ENCODE assay signal across 8 mouse cellular contexts in the genomic region with DNA sequence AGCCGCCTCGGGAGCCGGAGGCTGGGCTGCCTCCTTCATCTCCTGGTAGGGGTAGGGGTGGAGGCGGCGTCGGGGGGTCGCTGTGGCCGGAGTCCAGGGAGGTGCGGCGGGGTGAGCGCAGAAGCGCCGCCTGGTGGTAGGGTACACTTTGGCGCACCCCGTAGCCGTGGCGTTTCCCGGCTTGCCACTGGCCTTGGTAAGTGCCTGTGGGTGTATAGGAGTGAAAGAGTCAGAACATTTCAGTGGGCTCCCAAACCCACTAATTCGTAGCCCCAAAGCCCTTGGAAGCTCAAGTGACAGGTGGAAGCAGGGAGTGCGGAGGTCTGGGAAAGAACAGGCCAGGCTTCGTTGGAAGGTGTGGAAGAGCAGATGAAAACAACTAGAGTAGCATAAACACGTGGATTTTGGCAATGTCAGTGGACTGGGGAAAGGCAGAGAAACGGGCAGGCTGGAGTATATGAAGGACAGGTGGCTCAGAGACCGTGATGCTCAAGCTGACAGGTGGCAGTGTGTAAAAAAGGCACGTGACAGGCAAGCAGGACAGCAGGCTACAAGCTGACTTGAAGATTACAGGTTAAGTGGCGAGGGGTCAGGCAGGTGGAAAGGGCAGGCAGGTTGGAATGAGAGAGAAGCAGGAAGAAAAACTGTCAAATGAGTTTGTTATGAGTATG. TPM values are rescaled to one million over a fixed set of nuclear protein-coding genes. Genes with fewer than 3 reads are reported as not detected.
A peak's percentile ranks its signal among the peaks of the same experiment; 100 is the strongest.
DNase-seq lines count a peak whose midpoint lies in the region; ATAC-seq lines count a peak whose summit lies in the region.
"Had no signal": no experiment of that assay in that cellular context is flagged by ENCODE, and none has a peak within 500 bp of the region (broad histone marks: within the 10 kb centered on the region; RNA-seq: fewer than 3 reads in every experiment).

No protein-coding gene starts in this region.

- DNase-seq in left cerebral cortex, postnatal 36 days (ENCODE audit: low spot score in 2 of 2): peak; percentile 55 to 70
- DNase-seq in left cerebral cortex, adult 8-10 months (ENCODE audit: low spot score in 2 of 2): no peak
- peak; percentile 91 for DNase-seq in brain, adult 2 months (ENCODE audit: low read depth, low spot score)
- no peak for DNase-seq in Muller cell, postnatal 12 days (ENCODE audit: inconsistent ontology term)

- H3K27ac ChIP-seq in embryonic facial prominence, embryonic 13.5 days: no peak overlapping the region
- H3K27ac ChIP-seq in kidney, embryonic 16.5 days (ENCODE audit: low read length): no peak overlapping the region
- H3K27ac ChIP-seq in midbrain, embryonic 15.5 days: peak overlapping the region; percentile 97

- H3K36me3 ChIP-seq in embryonic facial prominence, embryonic 13.5 days: no peaks in the 10 kb centered on the region
- H3K36me3 ChIP-seq in kidney, embryonic 16.5 days (ENCODE audit: insufficient read depth, low read length): no peaks in the 10 kb centered on the region
- H3K36me3 ChIP-seq in midbrain, embryonic 15.5 days (replicated peaks): no peaks in the 10 kb centered on the region; the same call in 1 of the 2 replicates

- H3K27me3 ChIP-seq in embryonic facial prominence, embryonic 13.5 days: peaks cover 85% of the 10 kb centered on the region
- peaks cover 53% of the 10 kb centered on the region for H3K27me3 ChIP-seq in kidney, embryonic 16.5 days (ENCODE audit: insufficient read depth, low read length)
- H3K27me3 ChIP-seq in midbrain, embryonic 15.5 days (replicated peaks): no peaks in the 10 kb centered on the region

- H3K4me2 ChIP-seq in embryonic facial prominence, embryonic 13.5 days: peak overlapping the region; percentile 99
- peak overlapping the region; percentile 100 for H3K4me2 ChIP-seq in kidney, embryonic 16.5 days (replicated peaks; ENCODE audit: low read depth, low read length)
- H3K4me2 ChIP-seq in midbrain, embryonic 15.5 days: peak overlapping the region; percentile 81

- ATAC-seq in embryonic facial prominence, embryonic 13.5 days (ENCODE audit: insufficient number of reproducible peaks, insufficient read depth, low FRiP score, low TSS enrichment, low read depth): no peak
- ATAC-seq in kidney, embryonic 16.5 days (ENCODE audit: low FRiP score, low TSS enrichment): no peak
- no peak for ATAC-seq in midbrain, embryonic 15.5 days (replicated peaks)

- no peaks in the 10 kb centered on the region for H3K9me3 ChIP-seq in embryonic facial prominence, embryonic 13.5 days
- H3K9me3 ChIP-seq in kidney, embryonic 16.5 days (ENCODE audit: low read length): no peaks in the 10 kb centered on the region
- no peaks in the 10 kb centered on the region for H3K9me3 ChIP-seq in midbrain, embryonic 15.5 days

- intact Hi-C loops in left cerebral cortex, postnatal 36 days (cut with DNase I): no loop called here

- H3K9ac ChIP-seq in embryonic facial prominence, embryonic 13.5 days: peak overlapping the region; percentile 77; the same call in 1 of the 2 replicates
- H3K9ac ChIP-seq in kidney, embryonic 16.5 days (replicated peaks; ENCODE audit: low read length): peak overlapping the region; percentile 67; the same call in 1 of the 2 replicates
- peak overlapping the region; percentile 74 for H3K9ac ChIP-seq in midbrain, embryonic 15.5 days

- H3K4me3 ChIP-seq in embryonic facial prominence, embryonic 13.5 days: peak overlapping the region; percentile 66
- peak overlapping the region; percentile 62 for H3K4me3 ChIP-seq in kidney, embryonic 16.5 days (ENCODE audit: low read length)
- peak overlapping the region; percentile 83 for H3K4me3 ChIP-seq in midbrain, embryonic 15.5 days

- peaks cover 41% of the 10 kb centered on the region for H3K4me1 ChIP-seq in embryonic facial prominence, embryonic 13.5 days
- H3K4me1 ChIP-seq in kidney, embryonic 16.5 days (ENCODE audit: insufficient read depth, low read length): peaks cover 25% of the 10 kb centered on the region
- H3K4me1 ChIP-seq in midbrain, embryonic 15.5 days: peaks cover 61% of the 10 kb centered on the region

- 20% methylated on average over 26 of the region's 26 CpGs for WGBS in embryonic facial prominence, embryonic 13.5 days
- 12% methylated on average over 26 of the region's 26 CpGs for WGBS in kidney, embryonic 16.5 days
- WGBS in midbrain, embryonic 15.5 days: 13% methylated on average over 26 of the region's 26 CpGs

RNA-seq across cellular contexts. Expression of a gene that starts 2.6 kb away (rescaled TPM):
- total RNA-seq in left cerebral cortex, postnatal 36 days (2021): 100 to 1,000 TPM; 312 to 354 TPM
- 100 to 1,000 TPM; 289 to 301 (median 292) TPM for total RNA-seq in left cerebral cortex, adult 8-10 months (2022)
- 2.7 and 2.9 TPM in 2 replicates for polyA plus RNA-seq in embryonic facial prominence, embryonic 13.5 days (2015; fragmentation: Nextera tagmentation; extraction: Ambion mirVana)
- polyA plus RNA-seq in kidney, embryonic 16.5 days (2015; fragmentation: Nextera tagmentation; extraction: Ambion mirVana): 0.45 and 0.51 TPM in 2 replicates
- 39.7 and 42.5 TPM in 2 replicates for polyA plus RNA-seq in midbrain, embryonic 15.5 days (2015; fragmentation: Nextera tagmentation; extraction: Ambion mirVana)
- polyA plus RNA-seq: erythroblast, embryonic 14.5 days had no signal

RNA-seq across cellular contexts. Expression of a gene that starts 7.7 kb away (rescaled TPM):
- 10 to 100 TPM in 1 of 2 experiments, 1 to 10 TPM in 1; 6.3 to 20.1 TPM for total RNA-seq in left cerebral cortex, postnatal 36 days (2021)
- 10 to 100 TPM in 3 of 4 experiments, 1 to 10 TPM in 1; 9.1 to 12.7 (median 12.1) TPM for total RNA-seq in left cerebral cortex, adult 8-10 months (2022)
- polyA plus RNA-seq in embryonic facial prominence, embryonic 13.5 days (2015; fragmentation: Nextera tagmentation; extraction: Ambion mirVana): 21.0 and 23.4 TPM in 2 replicates
- 23.2 and 23.3 TPM in 2 replicates for polyA plus RNA-seq in kidney, embryonic 16.5 days (2015; fragmentation: Nextera tagmentation; extraction: Ambion mirVana)
- 7.5 and 9.2 TPM in 2 replicates for polyA plus RNA-seq in midbrain, embryonic 15.5 days (2015; fragmentation: Nextera tagmentation; extraction: Ambion mirVana)

RNA-seq across cellular contexts. Expression of a gene that starts 19.5 kb away (rescaled TPM):
- 10 to 100 TPM; 24.3 to 29.5 TPM for total RNA-seq in left cerebral cortex, postnatal 36 days (2021)
- 10 to 100 TPM; 26.2 to 31.5 (median 26.4) TPM for total RNA-seq in left cerebral cortex, adult 8-10 months (2022)
- 21.9 and 23.9 TPM in 2 replicates for polyA plus RNA-seq in embryonic facial prominence, embryonic 13.5 days (2015; fragmentation: Nextera tagmentation; extraction: Ambion mirVana)
- polyA plus RNA-seq in kidney, embryonic 16.5 days (2015; fragmentation: Nextera tagmentation; extraction: Ambion mirVana): 27.1 and 28.9 TPM in 2 replicates
- 38.8 and 39.5 TPM in 2 replicates for polyA plus RNA-seq in midbrain, embryonic 15.5 days (2015; fragmentation: Nextera tagmentation; extraction: Ambion mirVana)

RNA-seq across cellular contexts. Expression of a gene that starts 22.0 kb away (rescaled TPM):
- 10 to 100 TPM; 31.0 to 52.3 TPM for total RNA-seq in left cerebral cortex, postnatal 36 days (2021)
- total RNA-seq in left cerebral cortex, adult 8-10 months (2022): 10 to 100 TPM; 36.0 to 41.7 (median 38.6) TPM
- 5.5 and 5.8 TPM in 2 replicates for polyA plus RNA-seq in embryonic facial prominence, embryonic 13.5 days (2015; fragmentation: Nextera tagmentation; extraction: Ambion mirVana)
- polyA plus RNA-seq in kidney, embryonic 16.5 days (2015; fragmentation: Nextera tagmentation; extraction: Ambion mirVana): 4.3 and 6.0 TPM in 2 replicates
- 33.7 and 37.5 TPM in 2 replicates for polyA plus RNA-seq in midbrain, embryonic 15.5 days (2015; fragmentation: Nextera tagmentation; extraction: Ambion mirVana)

Comparison
In these comparisons a context has a peak if more than half of its experiments do, and no peak if none do; other contexts are left out.
1. DNase-seq: peak in left cerebral cortex, postnatal 36 days (2 of 2) and brain, adult 2 months (single experiment); none in left cerebral cortex, adult 8-10 months (0 of 2) and Muller cell, postnatal 12 days (single experiment).
2. RNA of a gene that starts 2.6 kb away (polyA plus RNA-seq): 39.7 to 42.5 TPM in midbrain, embryonic 15.5 days; 2.7 to 2.9 TPM in embryonic facial prominence, embryonic 13.5 days and 0.45 to 0.51 TPM in kidney, embryonic 16.5 days; every median in the first group is over 10 times any median in the second.
3. Peak in every context shown above with its lines, with median percentiles within 50 percentile points of each other: H3K4me2 ChIP-seq, H3K4me3 ChIP-seq and H3K9ac ChIP-seq.